Mouse (Mus musculus) layer of hippocampus, postnatal 25 days (tissue): Measurements from ENCODE around the gene Itgae. TPM values are rescaled to one million over a fixed set of nuclear protein-coding genes. Genes with fewer than 3 reads are reported as not detected.

Experiments
- DNase-seq, 2 experiments: peaks; one replicate each; pipeline ENCODE4 v3.0.0; 2022; ENCODE audit warnings: mixed read lengths in 2 of 2, low spot score in 1 of 2; ENCODE audit errors: extremely low spot score in 1 of 2
- total RNA-seq, 2 experiments: library from RNA; stranded (reverse); gene quantifications; 2 replicates each; pipeline ENCODE4 v1.2.3; 2021

Itgae gene
- total RNA-seq, 2 experiments from 2014 or later = 0.12 to 0.15 TPM

GRCm38 (mm10) chr11:73092057-73092456 is 1.7 kb downstream of the Itgae start:
- no peak for DNase-seq

GRCm38 (mm10) chr11:73092877-73093276 is 2.5 kb downstream of the Itgae start:
- no peak for DNase-seq

GRCm38 (mm10) chr11:73094231-73094995 is 4.0 kb downstream of the Itgae start:
- no peak for DNase-seq

- DNase-seq = no peak
Observed at GRCm38 (mm10) chr11:73098860-73099259, 8.5 kb downstream of the Itgae start.

- DNase-seq = no peak
Observed at GRCm38 (mm10) chr11:73099976-73100750, 9.8 kb downstream of the Itgae start.

- DNase-seq = no peak
Observed at GRCm38 (mm10) chr11:73101308-73101707, 10.9 kb downstream of the Itgae start.

GRCm38 (mm10) chr11:73105246-73105645 is 14.9 kb downstream of the Itgae start:
- no peak for DNase-seq

GRCm38 (mm10) chr11:73107358-73107757 is 17.0 kb downstream of the Itgae start:
- DNase-seq = peak in 1 of 2 experiments; percentile 64

- no peak for DNase-seq
Observed at GRCm38 (mm10) chr11:73108195-73108897, 18.0 kb downstream of the Itgae start.

- no peak for DNase-seq
Observed at GRCm38 (mm10) chr11:73108898-73109625, 18.7 kb downstream of the Itgae start.

GRCm38 (mm10) chr11:73109941-73110340 is 19.6 kb downstream of the Itgae start:
- DNase-seq = no peak

GRCm38 (mm10) chr11:73111414-73111813 is 21.0 kb downstream of the Itgae start:
- no peak for DNase-seq

GRCm38 (mm10) chr11:73126495-73126894 is 36.1 kb downstream of the Itgae start:
- no peak for DNase-seq

GRCm38 (mm10) chr11:73131020-73131419 is 40.6 kb downstream of the Itgae start:
- DNase-seq = no peak

GRCm38 (mm10) chr11:73132999-73133398 is 42.6 kb downstream of the Itgae start:
- no peak for DNase-seq

- DNase-seq = no peak
Observed at GRCm38 (mm10) chr11:73134222-73134621, 43.8 kb downstream of the Itgae start.

- no peak for DNase-seq
Observed at GRCm38 (mm10) chr11:73136587-73136986, 46.2 kb downstream of the Itgae start.

- DNase-seq = no peak
Observed at GRCm38 (mm10) chr11:73137116-73137515, 46.7 kb downstream of the Itgae start.

- peak; percentile 84 to 90 for DNase-seq
Observed at GRCm38 (mm10) chr11:73137591-73138501, 47.5 kb downstream of the Itgae start, which contains the start of gene Haspin. Gene Haspin (minus strand): TSS chr11:73138294.
